Mouse (Mus musculus) kidney, embryonic 14.5 days (tissue): ENCODE results near the gene Chchd4. TPM values are rescaled to one million over a fixed set of nuclear protein-coding genes. Genes with fewer than 3 reads are reported as not detected.

Experiments
- ATAC-seq: fragments of 200-750 bp; cut with Nextera tagmentation; 2 replicates; pipeline ENCODE4 v1.8.0; 2017; ENCODE audit warnings: moderate number of reproducible peaks, mild to moderate bottlenecking, moderate TSS enrichment, moderate library complexity; ENCODE audit not compliant: low FRiP score, low TSS enrichment
- H3K27ac ChIP-seq: fragments of 300-500 bp; sonication (generic); 2 replicates; pipeline ENCODE4 v1.5.1; 2014; ENCODE audit warnings: low read depth, mild to moderate bottlenecking, low read length, moderate library complexity, mixed read lengths
- H3K27me3 ChIP-seq: fragments of 300-500 bp; sonication (generic); 2 replicates; pipeline ENCODE4 v1.6.1; 2014; ENCODE audit warnings: mild to moderate bottlenecking, low read length; ENCODE audit not compliant: control insufficient read depth, insufficient read depth
- H3K36me3 ChIP-seq: fragments of 300-500 bp; sonication (generic); 2 replicates; pipeline ENCODE4 v1.6.1; 2014; ENCODE audit warnings: low read length, mixed read lengths; ENCODE audit not compliant: control insufficient read depth, insufficient read depth
- H3K4me1 ChIP-seq: fragments of 300-500 bp; sonication (generic); 2 replicates; pipeline ENCODE4 v1.6.1; 2014; ENCODE audit warnings: low read length, mixed read lengths; ENCODE audit not compliant: control insufficient read depth, insufficient read depth
- H3K4me2 ChIP-seq: fragments of 300-500 bp; sonication (generic); replicated peaks from 2 replicates; pipeline ENCODE4 v1.6.1; 2014; ENCODE audit warnings: low read depth, mild to moderate bottlenecking, low read length
- H3K4me3 ChIP-seq: fragments of 300-500 bp; sonication (generic); 2 replicates; pipeline ENCODE4 v1.5.1; 2014; ENCODE audit warnings: mild to moderate bottlenecking, low read length
- H3K9ac ChIP-seq: fragments of 300-500 bp; sonication (generic); 2 replicates; pipeline ENCODE4 v1.6.1; 2014; ENCODE audit warnings: low read depth, mild to moderate bottlenecking, low read length, moderate library complexity
- H3K9me3 ChIP-seq: fragments of 300-500 bp; sonication (generic); 2 replicates; pipeline ENCODE4 v1.6.1; 2016; ENCODE audit warnings: low read length; ENCODE audit not compliant: control insufficient read depth
- WGBS: fragments of 180-500 bp; shearing (Covaris S2); extraction: QIAGEN DNeasy Blood & Tissue Kit; methylation state at CpG from one replicate; pipeline ENCODE4 v1.1.7; 2014; 5-methylcytosine and 5-hydroxymethylcytosine counted together
- polyA plus RNA-seq: library from polyadenylated mRNA; unstranded; fragments of >200 nt; fragmentation: Nextera tagmentation; extraction: Ambion mirVana; gene quantifications from 2 replicates; pipeline ENCODE4 v1.2.1, GENCODE M21; 2014

Gene Chchd4
- polyA plus RNA-seq, 1 experiment from 2014 or later = 33.1 TPM

DNA sequence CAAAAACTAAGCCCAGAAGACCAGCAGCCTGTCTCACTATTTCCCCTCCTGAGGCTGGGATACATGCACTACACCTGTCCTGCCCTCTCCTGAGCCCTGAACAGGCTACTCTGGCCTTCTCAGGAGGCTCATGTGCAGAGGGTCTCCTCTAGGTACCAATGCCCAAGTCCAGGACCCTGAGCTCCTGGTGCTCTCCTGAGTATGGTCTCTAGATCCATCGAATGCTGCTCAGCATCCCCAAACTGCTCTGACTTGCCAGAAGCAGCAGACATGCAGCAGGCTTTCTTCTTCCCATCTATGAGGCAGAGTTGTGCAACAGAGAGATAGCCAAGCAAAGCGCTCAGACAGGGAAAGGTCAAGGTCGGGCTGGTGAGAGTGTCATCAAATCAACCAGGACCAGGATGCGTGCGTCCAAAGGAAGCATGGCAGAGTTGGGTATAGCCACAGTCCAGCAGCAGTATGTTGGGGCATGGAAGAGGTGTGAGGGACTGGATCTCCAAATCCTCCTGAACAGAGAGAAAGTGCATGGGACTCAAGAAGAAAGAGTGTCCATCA is 56.0 kb downstream of the Chchd4 start:
- no peak for ATAC-seq
- H3K9me3 ChIP-seq = no peaks in the 10 kb centered on the region
- no peak overlapping the region for H3K4me3 ChIP-seq
- H3K27me3 ChIP-seq = peaks cover 22% of the 10 kb centered on the region
- no peaks in the 10 kb centered on the region for H3K4me1 ChIP-seq
- no peak overlapping the region for H3K4me2 ChIP-seq
- H3K9ac ChIP-seq = no peak overlapping the region
- no peaks in the 10 kb centered on the region for H3K36me3 ChIP-seq
- 80% methylated on average over 5 of the region's 5 CpGs for WGBS
- H3K27ac ChIP-seq = no peak overlapping the region

DNA sequence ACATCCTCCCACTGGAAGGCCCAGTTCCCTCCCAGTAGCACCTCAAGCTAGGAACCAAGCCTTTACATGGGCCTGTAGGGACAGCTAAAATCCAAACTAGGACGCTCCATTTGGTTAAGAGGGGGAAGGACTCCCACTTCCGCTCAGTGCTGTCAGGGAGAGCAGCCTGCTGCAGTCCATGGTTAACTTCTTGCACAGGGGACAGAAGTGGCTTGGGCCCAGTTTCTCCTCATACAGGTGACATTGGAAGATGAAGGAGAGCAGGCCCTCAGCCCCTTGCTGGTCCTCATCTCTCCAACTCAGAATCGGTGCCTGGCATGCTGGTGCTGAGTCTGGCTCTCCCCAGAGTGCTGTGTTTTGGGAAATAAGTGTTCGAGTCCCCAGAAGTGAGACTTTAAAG is 57.2 kb downstream of the Chchd4 start:
- ATAC-seq = no peak
- Histone ChIP-seq H3K4me1 (0 out of 2 replicates have a peak, but pooled peaks cover 3% of the 10 kb centered on the region), H3K9me3 (no peaks in the 10 kb centered on the region), H3K36me3 (no peaks in the 10 kb centered on the region), H3K27ac (no peak overlapping the region), H3K9ac (no peak overlapping the region), H3K4me2 (no peak overlapping the region), H3K27me3 (peaks cover 33% of the 10 kb centered on the region), H3K4me3 (no peak overlapping the region)
- 75% methylated on average over 4 of the region's 4 CpGs for WGBS

DNA sequence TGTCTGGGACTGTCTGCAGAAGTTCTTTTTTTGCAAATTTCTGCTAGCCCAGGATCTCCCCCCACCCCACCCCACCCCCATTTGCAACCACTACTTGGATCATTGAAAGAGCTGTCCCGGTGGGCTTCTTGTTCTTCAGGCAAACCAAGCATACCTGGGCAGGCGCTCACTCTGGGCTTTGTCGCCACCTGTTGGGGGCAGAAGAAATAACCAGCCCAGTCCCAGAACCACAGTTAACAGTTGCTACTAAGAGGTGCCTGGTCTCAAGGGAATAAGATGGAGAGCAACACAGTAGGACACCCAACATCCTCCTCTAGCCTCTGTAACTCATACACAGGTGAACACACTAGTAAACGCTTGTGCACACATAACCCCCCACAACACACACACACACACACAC is 58.5 kb downstream of the Chchd4 start:
- ATAC-seq = no peak
- Histone ChIP-seq H3K4me2 (no peak overlapping the region), H3K27me3 (peaks cover 45% of the 10 kb centered on the region), H3K9ac (no peak overlapping the region), H3K9me3 (no peaks in the 10 kb centered on the region), H3K36me3 (no peaks in the 10 kb centered on the region), H3K4me3 (no peak overlapping the region), H3K4me1 (0 out of 2 replicates have a peak, but pooled peaks cover 14% of the 10 kb centered on the region), H3K27ac (no peak overlapping the region)
- 1% methylated on average over 4 of the region's 4 CpGs for WGBS

Other genes with a start within 250 kb of the Chchd4 start
- gene Wnt7a, start 62.2 kb downstream of the Chchd4 start, polyA plus RNA-seq = 0.22 TPM in 1 of 2 replicates, not detected in the other
- gene Tmem43, start 157 bp upstream of the Chchd4 start, polyA plus RNA-seq = 31.1 and 47.9 TPM in 2 replicates
- 15.8 and 25.4 TPM in 2 replicates for gene Xpc, start 42.3 kb upstream of the Chchd4 start, polyA plus RNA-seq
- 332 and 459 TPM in 2 replicates for gene Lsm3, start 42.4 kb upstream of the Chchd4 start, polyA plus RNA-seq
- gene Slc6a6, start 210.5 kb upstream of the Chchd4 start, polyA plus RNA-seq = 51.7 and 95.1 TPM in 2 replicates